Mouse (Mus musculus) E14TG2a.4 (cell line): ENCODE data around the gene Rrbp1.

ENCODE experiments used
- CTCF ChIP-seq: conservative IDR thresholded peaks from 2 replicates; pipeline ENCODE4 v1.5.1; 2014; ENCODE audit warnings: low read length
- NANOG ChIP-seq: IDR thresholded peaks from 2 replicates; pipeline ENCODE4 v1.6.1; 2014; ENCODE audit warnings: borderline replicate concordance, low read length, mixed read lengths
- POU5F1 ChIP-seq: IDR thresholded peaks from 2 replicates; pipeline ENCODE4 v1.6.1; 2014; ENCODE audit warnings: low read length, borderline replicate concordance

- TF ChIP-seq CTCF (no peak), POU5F1 (no peak), NANOG (no peak)
These were observed 7.5 kb downstream of the Rrbp1 start for GRCm38 (mm10) chr2:144003544-144003943.
